Mouse (Mus musculus) cerebellum, adult 18-20 months (tissue): Measurements from ENCODE around the gene Ighmbp2.
"Not testable (repeated sequence)": the region's sequence is repeated elsewhere in the genome, so short reads cannot be mapped to it uniquely, and the experiment has no call there.

ENCODE experiments used
- DNase-seq, 2 experiments: peaks; one replicate each; pipeline ENCODE4 v3.0.0; 2021

The Ighmbp2 gene

DNA sequence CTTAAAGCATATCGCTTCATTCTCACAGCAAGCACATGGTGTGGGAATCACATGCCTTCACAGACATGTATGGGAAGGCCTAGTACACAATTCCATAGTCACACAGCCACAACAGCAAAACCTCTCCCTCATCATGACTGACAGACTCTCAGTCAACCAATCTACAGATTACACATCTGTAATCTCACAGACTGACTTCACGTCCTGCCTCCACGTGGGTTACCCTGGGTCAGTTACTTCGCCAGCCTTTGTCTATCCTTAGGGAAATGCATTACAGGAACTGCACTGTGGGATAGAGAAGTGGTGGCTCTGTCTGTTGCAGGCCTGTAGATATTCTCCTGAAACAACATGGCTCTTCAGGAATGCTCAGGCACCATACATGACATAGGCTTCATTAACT is 931 bp downstream of the Ighmbp2 start:
- no peak for DNase-seq

DNA sequence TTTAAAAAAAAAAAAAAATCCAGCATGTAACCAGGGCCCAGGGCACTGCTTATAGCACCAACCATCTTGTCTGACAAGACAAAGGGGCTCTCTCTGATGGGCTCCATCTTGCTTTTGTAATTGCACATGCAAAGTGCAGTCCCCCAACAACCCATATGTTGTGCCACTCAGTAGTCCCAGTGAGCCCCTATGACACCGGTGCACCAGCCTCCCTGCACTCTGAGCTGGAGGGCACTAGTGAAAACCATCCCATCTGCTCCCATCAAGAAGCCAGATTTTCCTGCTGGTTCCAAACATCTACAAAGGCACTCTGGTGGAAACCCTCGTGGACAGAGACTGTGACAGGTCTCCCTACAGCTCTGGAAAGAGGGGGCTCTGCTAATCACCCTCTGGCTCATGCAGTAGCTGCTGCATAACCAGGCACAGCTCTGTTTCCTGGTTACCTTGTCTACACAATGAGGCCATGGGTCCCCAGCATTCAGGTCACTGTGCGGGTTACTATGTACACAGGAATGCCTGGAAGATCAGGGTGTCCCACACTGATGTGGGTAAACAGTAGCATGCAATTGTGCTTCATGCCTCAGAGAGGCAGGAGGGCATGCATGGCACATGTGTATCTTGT is 7.0 kb downstream of the Ighmbp2 start:
- DNase-seq = no peak

DNA sequence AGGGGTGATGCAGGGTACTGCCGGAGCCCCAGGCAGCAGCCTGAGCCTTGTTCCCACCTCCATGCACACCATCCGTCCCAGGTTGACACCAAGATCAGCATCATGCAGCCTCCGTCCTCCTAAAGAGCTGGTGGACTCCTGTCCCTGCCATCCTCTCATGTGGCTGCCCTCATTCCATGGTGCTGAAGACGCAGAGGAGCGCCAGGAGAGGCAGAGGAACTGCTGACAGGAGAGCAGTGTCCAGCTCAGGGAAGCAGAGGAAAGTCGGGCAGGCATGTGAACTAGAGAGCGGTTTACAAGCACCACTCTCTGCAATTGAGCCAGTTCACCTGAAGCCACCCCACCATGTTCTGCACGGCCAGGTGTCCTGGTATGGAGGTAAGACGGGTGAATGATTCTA is 9.5 kb downstream of the Ighmbp2 start:
- no peak for DNase-seq

DNA sequence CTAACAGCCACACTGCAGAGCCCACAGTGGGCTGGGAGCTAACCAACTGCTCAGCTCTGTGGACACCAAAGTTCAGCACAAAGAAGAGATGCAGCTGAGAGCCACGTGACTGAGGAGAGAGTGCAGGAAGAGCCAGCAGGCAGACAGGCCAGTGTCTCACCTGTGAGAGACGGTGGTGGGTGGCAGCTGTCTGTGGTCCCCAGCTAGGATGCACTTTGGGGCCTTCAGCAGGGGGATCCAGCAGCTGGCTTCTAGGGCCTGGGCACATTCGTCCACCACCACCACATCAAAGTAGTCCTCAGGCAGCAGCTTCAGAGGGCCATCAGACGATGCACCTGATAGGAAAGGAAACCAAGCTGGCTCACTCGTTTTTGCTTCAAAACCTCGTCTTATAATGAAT is 11.5 kb downstream of the Ighmbp2 start:
- DNase-seq = no peak

GRCm38 (mm10) chr19:3269803-3270202 is 13.0 kb downstream of the Ighmbp2 start:
- no peak for DNase-seq

DNA sequence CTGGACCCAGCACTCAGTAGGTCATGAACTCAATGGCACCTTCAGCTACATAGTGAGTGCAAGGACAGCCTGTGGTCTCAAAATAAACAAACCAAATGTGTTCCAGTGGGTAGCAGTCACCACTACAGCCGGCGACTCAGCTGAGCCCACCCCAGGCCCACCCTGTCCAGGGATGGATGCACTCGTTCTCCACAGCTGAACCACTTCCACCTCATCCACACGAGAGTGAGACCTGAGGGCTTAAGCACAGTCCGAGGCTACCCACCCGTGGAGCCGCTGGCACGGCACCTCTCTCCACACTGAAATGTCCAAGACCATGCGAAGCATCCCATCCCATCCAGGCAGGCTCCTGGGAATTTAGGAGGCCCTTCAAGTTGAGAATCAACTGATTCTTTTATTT is 13.5 kb downstream of the Ighmbp2 start:
- no peak for DNase-seq

GRCm38 (mm10) chr19:3268218-3268980 is 14.4 kb downstream of the Ighmbp2 start:
- peak in 1 of 2 experiments; percentile 1 for DNase-seq

GRCm38 (mm10) chr19:3267340-3267739 is 15.5 kb downstream of the Ighmbp2 start:
- no peak for DNase-seq

- DNase-seq = peak in 1 of 2 experiments; percentile 0
These were observed 16.1 kb downstream of the Ighmbp2 start for GRCm38 (mm10) chr19:3266676-3267075.

DNA sequence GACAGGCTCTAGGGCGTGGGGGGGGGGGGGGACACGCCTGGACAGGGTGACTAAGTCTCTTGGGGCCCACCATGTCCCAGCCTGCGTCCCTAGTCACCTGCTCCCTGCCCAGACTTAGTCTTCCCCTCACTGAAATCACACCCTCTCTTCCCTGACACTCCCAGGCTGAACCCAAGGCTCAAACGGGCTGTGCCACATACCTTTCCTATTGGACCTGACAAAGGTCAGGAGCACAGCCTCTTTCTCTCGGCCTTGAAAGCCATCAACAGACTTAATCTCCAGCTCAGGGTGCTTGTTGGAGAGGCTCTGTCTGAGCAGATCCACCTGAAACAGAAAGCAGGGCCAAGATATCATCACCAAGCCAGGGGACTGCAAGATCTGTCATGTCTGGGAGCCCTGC is 16.7 kb downstream of the Ighmbp2 start:
- no peak for DNase-seq

DNA sequence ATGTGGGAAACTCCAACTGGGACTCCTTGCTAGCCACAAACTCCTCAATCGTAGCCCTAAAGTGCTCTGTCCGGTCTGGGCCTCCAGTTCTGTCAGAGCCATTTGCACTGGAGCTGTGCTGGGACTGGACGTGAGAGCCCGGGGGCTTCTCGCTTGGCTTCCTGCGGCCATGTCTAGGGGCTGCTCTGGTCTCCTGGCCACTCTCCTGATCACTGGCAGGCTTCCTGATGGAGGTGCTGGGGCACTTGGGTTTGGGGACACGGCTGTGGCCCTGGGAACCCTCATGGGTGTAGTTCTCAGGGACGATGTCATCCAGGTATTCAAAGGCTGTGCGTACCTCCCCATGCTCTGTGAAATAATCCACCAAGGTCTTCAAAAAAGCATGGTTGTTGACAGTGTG is 17.6 kb downstream of the Ighmbp2 start:
- DNase-seq = no peak

DNA sequence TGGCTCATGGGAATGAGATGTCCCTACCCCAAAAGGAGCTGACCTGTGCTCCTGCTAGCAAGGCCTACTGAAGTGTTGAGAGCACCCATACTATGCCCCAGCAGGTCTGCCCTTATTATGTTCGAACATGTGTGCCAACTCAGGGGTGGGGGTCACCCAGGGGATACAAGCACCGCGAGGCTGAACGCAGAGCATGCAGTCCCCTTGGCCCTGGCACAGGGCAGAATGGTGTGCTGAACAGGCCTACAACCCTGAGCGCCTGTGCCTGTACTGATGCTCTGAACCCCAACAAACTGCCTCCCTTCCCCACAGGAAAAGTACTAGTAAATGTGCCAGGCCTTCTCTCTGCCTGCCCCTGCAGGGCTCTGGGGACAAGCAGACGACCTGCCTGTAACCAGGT is 18.5 kb downstream of the Ighmbp2 start:
- peak in 1 of 2 experiments; percentile 1 for DNase-seq

- peak in 1 of 2 experiments; percentile 2 for DNase-seq
These were observed 20.9 kb downstream of the Ighmbp2 start for GRCm38 (mm10) chr19:3261764-3262525.

DNA sequence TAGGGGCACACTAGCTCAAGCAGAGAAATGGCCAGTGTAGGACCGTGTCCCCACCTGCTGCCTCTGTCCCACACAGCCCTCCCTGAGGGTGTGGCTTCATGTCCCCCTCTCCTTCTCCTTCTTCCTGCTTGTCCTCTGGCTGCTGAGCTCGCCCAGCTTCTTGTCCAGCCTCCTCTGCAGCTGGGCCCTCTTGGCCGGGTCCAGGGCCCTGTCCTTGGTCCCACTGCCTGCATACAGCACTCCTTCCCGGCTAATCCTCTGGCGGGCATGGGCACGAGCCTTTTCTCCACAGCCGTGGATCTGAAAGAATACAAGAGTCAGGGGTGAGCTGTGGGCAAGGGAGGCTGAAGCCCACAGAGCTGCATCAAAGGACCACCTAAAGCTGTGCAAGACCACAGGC is 21.5 kb downstream of the Ighmbp2 start:
- no peak for DNase-seq

DNA sequence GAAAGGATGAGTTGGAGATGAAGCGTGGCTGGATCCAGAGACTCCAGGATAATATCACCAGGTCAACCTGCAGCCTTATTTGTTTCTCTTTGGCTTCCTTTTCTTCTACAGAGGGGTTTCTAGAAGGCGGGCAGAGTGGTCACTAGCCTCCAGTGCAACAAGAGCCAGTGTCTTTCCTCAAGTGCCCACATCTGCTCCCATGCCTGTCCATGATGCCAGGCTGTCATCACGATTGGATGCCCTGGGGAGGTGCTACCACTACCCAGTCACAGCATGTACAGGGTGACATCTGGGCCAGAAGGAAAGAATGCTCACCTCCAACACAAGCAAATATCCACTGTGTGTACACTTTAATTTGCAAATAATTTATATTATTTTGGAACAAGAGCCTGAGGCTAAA is 22.2 kb downstream of the Ighmbp2 start:
- DNase-seq = no peak

GRCm38 (mm10) chr19:3260016-3260415 is 22.8 kb downstream of the Ighmbp2 start:
- no peak for DNase-seq

DNA sequence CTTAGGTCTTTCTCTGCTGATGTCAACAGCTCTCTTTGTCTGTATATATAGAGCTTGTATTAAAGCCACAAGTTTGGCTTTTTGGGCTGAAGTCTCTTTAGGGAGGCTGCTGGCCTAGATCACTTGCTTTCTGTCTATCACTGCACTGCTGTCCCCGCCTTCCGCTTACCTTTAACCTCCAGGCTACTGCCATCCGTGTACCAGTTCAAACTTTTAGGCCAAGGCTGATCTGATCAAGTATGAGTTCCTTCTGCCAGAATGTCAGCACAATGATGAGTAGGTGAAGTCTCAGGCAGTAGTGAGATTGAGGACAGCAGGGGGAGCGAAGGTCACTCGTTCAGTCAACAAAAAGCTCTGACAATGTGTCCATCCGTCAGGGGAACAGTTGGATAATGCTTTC is 57.6 kb downstream of the Ighmbp2 start:
- not testable (repeated sequence) for DNase-seq

DNA sequence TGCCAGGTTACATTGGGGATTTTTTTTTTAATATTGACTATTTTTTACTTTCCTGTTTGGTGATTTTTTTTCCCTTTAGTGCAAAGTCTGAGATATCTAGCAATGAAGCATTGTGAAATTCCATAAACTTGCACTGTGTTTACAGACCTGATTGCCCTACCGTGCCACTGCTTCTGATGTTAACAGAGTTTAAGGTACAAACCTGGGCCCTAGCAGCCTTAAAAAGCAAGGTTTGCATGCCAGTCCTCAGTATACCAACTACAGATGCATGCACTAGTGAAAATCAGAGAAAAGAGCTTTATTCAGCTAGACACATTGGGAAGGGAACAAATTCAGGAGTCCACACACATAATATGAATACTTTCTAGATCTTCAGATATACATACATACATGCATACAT is 67.9 kb downstream of the Ighmbp2 start:
- not testable (repeated sequence) for DNase-seq
